Mouse (Mus musculus) heart, embryonic 10.5 days (tissue): ENCODE measurements around the gene Bcl2. TPM values are rescaled to one million over a fixed set of nuclear protein-coding genes. Genes with fewer than 3 reads are reported as not detected.

ENCODE experiments used
- DNase-seq: peaks from one replicate; pipeline ENCODE4 v3.0.0-alpha.2; 2017; ENCODE audit warnings: low spot score
- H3K27ac ChIP-seq: fragments of 300-500 bp; sonication (generic); 2 replicates; pipeline ENCODE4 v1.5.1; 2016; ENCODE audit warnings: mild to moderate bottlenecking
- H3K27me3 ChIP-seq: fragments of 300-500 bp; sonication (generic); 2 replicates; pipeline ENCODE4 v1.6.1; 2016; ENCODE audit warnings: mild to moderate bottlenecking; ENCODE audit not compliant: poor library complexity, insufficient read depth, severe bottlenecking
- H3K36me3 ChIP-seq: fragments of 300-500 bp; sonication (generic); 2 replicates; pipeline ENCODE4 v1.6.1; 2016; ENCODE audit warnings: mild to moderate bottlenecking, moderate library complexity
- H3K4me1 ChIP-seq: fragments of 300-500 bp; sonication (generic); 2 replicates; pipeline ENCODE4 v1.6.1; 2016; ENCODE audit warnings: mild to moderate bottlenecking
- H3K4me3 ChIP-seq: fragments of 300-500 bp; sonication (generic); 2 replicates; pipeline ENCODE4 v1.5.1; 2016; ENCODE audit warnings: mild to moderate bottlenecking, moderate library complexity
- H3K9me3 ChIP-seq: fragments of 300-500 bp; sonication (generic); 2 replicates; pipeline ENCODE4 v1.6.1; 2016; ENCODE audit warnings: mild to moderate bottlenecking, moderate library complexity
- WGBS: fragments of 180-500 bp; shearing (Covaris S2); methylation state at CpG from one replicate; pipeline ENCODE4 v1.1.7; 2016; 5-methylcytosine and 5-hydroxymethylcytosine counted together
- polyA plus RNA-seq: library from polyadenylated mRNA; unstranded; fragments of >200 nt; fragmentation: Nextera tagmentation; extraction: Ambion mirVana; gene quantifications from 2 replicates; pipeline ENCODE4 v1.2.1, GENCODE M21; 2016

Bcl2 gene
- polyA plus RNA-seq, 1 experiment from 2014 or later = 15.0 TPM

GRCm38 (mm10) chr1:106583245-106584241 lies 130.5 kb downstream of the Bcl2 start:
- no peak for DNase-seq
- Histone ChIP-seq H3K36me3 (no peaks in the 10 kb centered on the region), H3K4me1 (peaks cover 10% of the 10 kb centered on the region; the same call in 1 of the 2 replicates), H3K9me3 (no peaks in the 10 kb centered on the region), H3K27me3 (no peaks in the 10 kb centered on the region), H3K27ac (no peak overlapping the region), H3K4me3 (no peak overlapping the region)
- 69% methylated on average over 14 of the region's 14 CpGs for WGBS

- Histone ChIP-seq H3K4me1 (peaks cover 10% of the 10 kb centered on the region; the same call in 1 of the 2 replicates), H3K36me3 (no peaks in the 10 kb centered on the region), H3K4me3 (no peak overlapping the region), H3K9me3 (no peaks in the 10 kb centered on the region), H3K27me3 (no peaks in the 10 kb centered on the region), H3K27ac (no peak overlapping the region)
- WGBS = 85% methylated on average over 3 of the region's 3 CpGs
- DNase-seq = no peak
Observed at GRCm38 (mm10) chr1:106582810-106583209, 131.3 kb downstream of the Bcl2 start.

GRCm38 (mm10) chr1:106581812-106582211 lies 132.3 kb downstream of the Bcl2 start:
- H3K27me3 ChIP-seq = no peaks in the 10 kb centered on the region
- peaks cover 10% of the 10 kb centered on the region; the same call in 1 of the 2 replicates for H3K4me1 ChIP-seq
- no peak for DNase-seq
- H3K9me3 ChIP-seq = no peaks in the 10 kb centered on the region
- H3K4me3 ChIP-seq = no peak overlapping the region
- no peaks in the 10 kb centered on the region for H3K36me3 ChIP-seq
- no peak overlapping the region for H3K27ac ChIP-seq
- WGBS = 61% methylated on average over 2 of the region's 2 CpGs

GRCm38 (mm10) chr1:106579768-106580167 lies 134.3 kb downstream of the Bcl2 start:
- H3K36me3 ChIP-seq = no peaks in the 10 kb centered on the region
- no peak overlapping the region for H3K27ac ChIP-seq
- no peak overlapping the region for H3K4me3 ChIP-seq
- no peak for DNase-seq
- no peaks in the 10 kb centered on the region for H3K9me3 ChIP-seq
- peaks cover 10% of the 10 kb centered on the region; the same call in 1 of the 2 replicates for H3K4me1 ChIP-seq
- WGBS = 63% methylated on average over 1 of the region's 1 CpGs
- H3K27me3 ChIP-seq = no peaks in the 10 kb centered on the region

GRCm38 (mm10) chr1:106572506-106572905 lies 141.6 kb downstream of the Bcl2 start:
- no peak for DNase-seq
- H3K4me1 ChIP-seq = peaks cover 18% of the 10 kb centered on the region
- H3K36me3 ChIP-seq = no peaks in the 10 kb centered on the region
- H3K27me3 ChIP-seq = no peaks in the 10 kb centered on the region
- 96% methylated on average over 2 of the region's 2 CpGs for WGBS
- H3K9me3 ChIP-seq = no peaks in the 10 kb centered on the region
- no peak overlapping the region for H3K4me3 ChIP-seq
- no peak overlapping the region for H3K27ac ChIP-seq

- Histone ChIP-seq H3K36me3 (no peaks in the 10 kb centered on the region), H3K27ac (no peak overlapping the region)
Observed at GRCm38 (mm10) chr1:106570870-106571269, 143.2 kb downstream of the Bcl2 start.

GRCm38 (mm10) chr1:106570366-106570765 lies 143.7 kb downstream of the Bcl2 start:
- Histone ChIP-seq H3K27ac (no peak overlapping the region), H3K27me3 (no peaks in the 10 kb centered on the region), H3K4me3 (no peak overlapping the region), H3K36me3 (no peaks in the 10 kb centered on the region), H3K4me1 (peaks cover 18% of the 10 kb centered on the region), H3K9me3 (no peaks in the 10 kb centered on the region)
- no peak for DNase-seq
- 62% methylated on average over 6 of the region's 6 CpGs for WGBS

More at GRCm38 (mm10) chr1:106570870-106571269, 143.2 kb downstream of the Bcl2 start:
- H3K9me3 ChIP-seq = no peaks in the 10 kb centered on the region
- H3K4me3 ChIP-seq = no peak overlapping the region
- peaks cover 18% of the 10 kb centered on the region for H3K4me1 ChIP-seq
- DNase-seq = no peak
- H3K27me3 ChIP-seq = no peaks in the 10 kb centered on the region
- WGBS = 88% methylated on average over 1 of the region's 1 CpGs

- Histone ChIP-seq H3K4me1 (peaks cover 18% of the 10 kb centered on the region), H3K27ac (no peak overlapping the region), H3K27me3 (no peaks in the 10 kb centered on the region), H3K36me3 (no peaks in the 10 kb centered on the region), H3K9me3 (no peaks in the 10 kb centered on the region), H3K4me3 (no peak overlapping the region)
- DNase-seq = no peak
- 74% methylated on average over 6 of the region's 6 CpGs for WGBS
Observed at GRCm38 (mm10) chr1:106569674-106570073, 144.4 kb downstream of the Bcl2 start.

GRCm38 (mm10) chr1:106568868-106569267 lies 145.2 kb downstream of the Bcl2 start:
- H3K4me3 ChIP-seq = no peak overlapping the region
- 66% methylated on average over 3 of the region's 3 CpGs for WGBS

GRCm38 (mm10) chr1:106567506-106567905 lies 146.6 kb downstream of the Bcl2 start:
- no peak for DNase-seq
- H3K4me3 ChIP-seq = no peak overlapping the region
- H3K27ac ChIP-seq = no peak overlapping the region
- peaks cover 21% of the 10 kb centered on the region for H3K4me1 ChIP-seq
- H3K36me3 ChIP-seq = no peaks in the 10 kb centered on the region
- 82% methylated on average over 5 of the region's 5 CpGs for WGBS
- H3K9me3 ChIP-seq = no peaks in the 10 kb centered on the region
- no peaks in the 10 kb centered on the region for H3K27me3 ChIP-seq

More at GRCm38 (mm10) chr1:106568868-106569267, 145.2 kb downstream of the Bcl2 start:
- no peak for DNase-seq
- Histone ChIP-seq H3K4me1 (peaks cover 18% of the 10 kb centered on the region), H3K36me3 (no peaks in the 10 kb centered on the region), H3K9me3 (no peaks in the 10 kb centered on the region), H3K27ac (0 out of 2 replicates have a peak overlapping the region, but pooled peaks have one; percentile 22), H3K27me3 (no peaks in the 10 kb centered on the region)

GRCm38 (mm10) chr1:106566120-106567086 lies 147.7 kb downstream of the Bcl2 start:
- 89% methylated on average over 6 of the region's 6 CpGs for WGBS
- no peak for DNase-seq
- H3K4me3 ChIP-seq = no peak overlapping the region
- no peak overlapping the region for H3K27ac ChIP-seq
- no peaks in the 10 kb centered on the region for H3K36me3 ChIP-seq
- no peaks in the 10 kb centered on the region for H3K9me3 ChIP-seq
- H3K27me3 ChIP-seq = no peaks in the 10 kb centered on the region
- peaks cover 24% of the 10 kb centered on the region for H3K4me1 ChIP-seq

GRCm38 (mm10) chr1:106565238-106565637 lies 148.8 kb downstream of the Bcl2 start:
- 87% methylated on average over 4 of the region's 4 CpGs for whole genome bisulfite sequencing
- peaks cover 29% of the 10 kb centered on the region for H3K4me1 ChIP-seq
- DNase-seq = no peak
- no peaks in the 10 kb centered on the region for H3K36me3 ChIP-seq
- no peaks in the 10 kb centered on the region for H3K9me3 ChIP-seq
- no peak overlapping the region for H3K4me3 ChIP-seq
- H3K27me3 ChIP-seq = no peaks in the 10 kb centered on the region
- no peak overlapping the region for H3K27ac ChIP-seq
